Mouse (Mus musculus): ENCODE measurements around the gene Ormdl1.
"Not testable (repeated sequence)": the region's sequence is repeated elsewhere in the genome, so short reads cannot be mapped to it uniquely, and the experiment has no call there.

The Ormdl1 gene

DNA sequence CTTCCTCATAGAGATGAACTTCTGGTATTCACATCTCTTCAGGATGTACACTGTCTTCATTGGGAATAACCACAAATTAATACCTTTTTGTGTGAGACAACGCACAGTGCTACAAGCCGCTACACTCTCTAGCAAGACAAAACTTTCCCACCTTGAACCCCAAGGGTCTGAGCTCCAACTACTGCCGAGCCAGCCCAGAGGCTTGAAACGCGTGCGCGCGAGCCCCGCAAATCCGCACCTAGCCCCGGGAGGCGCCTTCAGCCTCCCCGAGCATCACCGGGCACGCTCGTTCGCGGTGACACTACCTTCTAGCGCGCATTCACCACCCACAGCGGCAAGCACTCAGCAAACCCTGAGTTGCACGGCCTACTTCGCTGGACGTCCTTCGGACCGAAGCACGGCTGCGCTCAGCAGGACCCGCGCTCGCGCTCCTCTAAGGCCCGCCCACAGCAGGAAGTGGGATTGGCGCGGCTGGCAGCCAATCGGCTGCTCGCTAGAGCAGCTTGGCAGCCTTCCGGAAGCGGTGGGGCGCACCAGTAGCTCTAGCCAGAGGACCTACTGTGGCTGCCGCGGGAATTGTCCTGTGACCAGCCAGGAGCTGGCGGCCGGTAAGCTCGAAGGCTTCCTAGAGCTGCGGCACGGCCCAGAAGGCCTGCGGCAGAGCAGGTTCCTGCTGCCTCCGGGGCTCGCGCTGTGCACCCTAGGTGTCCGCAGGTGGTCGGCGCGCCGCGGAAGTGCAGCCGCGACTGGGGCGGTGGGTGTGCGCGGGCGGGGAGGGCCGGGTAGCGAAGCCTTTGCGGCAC is at the start of gene Ormdl1, which contains the start of the genes Pms1 and Gm28778:
Ormdl1 (plus strand) TSS at position 515 of the 803 bp plus-strand sequence.
Pms1 (minus strand) TSS at position 438 of the 803 bp plus-strand sequence.
Gm28778 (plus strand) TSS at position 531 of the 803 bp plus-strand sequence.
- peak; percentile 92 for DNase-seq (ENCODE audit: low spot score)

DNA sequence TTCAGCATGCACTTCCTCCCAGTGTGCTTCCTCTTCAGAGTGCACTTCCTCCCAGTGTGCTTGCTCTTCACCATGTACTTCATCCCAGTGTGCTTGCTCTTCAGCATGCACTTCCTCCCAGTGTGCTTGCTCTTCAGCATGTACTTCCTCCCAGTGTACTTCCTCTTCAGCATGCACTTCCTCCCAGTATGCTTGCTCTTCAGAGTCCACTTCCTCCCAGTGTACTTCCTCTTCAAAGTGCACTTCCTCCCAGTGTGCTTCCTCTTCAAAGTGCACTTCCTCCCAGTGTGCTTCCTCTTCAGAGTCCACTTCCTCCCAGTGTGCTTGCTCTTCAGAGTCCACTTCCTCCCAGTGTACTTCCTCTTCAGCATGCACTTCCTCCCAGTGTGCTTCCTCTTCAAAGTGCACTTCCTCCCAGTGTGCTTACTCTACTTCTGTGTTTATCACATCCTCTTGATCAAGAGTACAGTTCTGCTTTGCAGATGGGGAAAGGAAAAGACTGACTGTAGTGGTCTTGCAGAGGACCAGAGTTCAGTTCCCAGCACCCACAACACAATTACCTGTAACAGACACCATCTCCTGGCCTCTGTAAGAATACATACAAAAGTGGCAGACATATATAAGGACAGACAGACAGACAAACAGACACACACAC is 31.8 kb upstream of the Ormdl1 start:
- DNase-seq (ENCODE audit: low spot score): not testable (repeated sequence)

- DNase-seq (ENCODE audit: low spot score): no peak
Observed at GRCm38 (mm10) chr1:53269901-53270300, 27.0 kb upstream of the Ormdl1 start.

GRCm38 (mm10) chr1:53272646-53273045 is 24.2 kb upstream of the Ormdl1 start:
- peak; percentile 22 for DNase-seq (ENCODE audit: low spot score)

DNA sequence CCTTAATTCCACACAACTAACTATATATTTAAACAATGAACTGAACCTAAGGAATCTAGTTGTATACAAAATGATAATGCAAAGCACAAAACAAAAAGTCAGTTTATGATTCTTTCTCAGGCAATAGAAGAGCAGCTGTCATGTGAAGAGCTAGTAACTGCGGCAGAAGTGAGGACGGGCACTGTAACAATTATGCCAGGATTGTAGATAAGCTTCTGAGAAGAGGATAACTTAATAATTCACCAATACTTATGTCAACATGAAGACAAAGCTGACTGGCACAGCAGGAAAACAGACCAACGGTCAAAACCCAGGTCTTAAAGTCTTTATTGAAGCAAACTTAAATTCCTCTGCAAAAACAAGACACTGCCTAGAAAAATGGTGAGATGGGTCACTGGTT is 5.7 kb upstream of the Ormdl1 start:
- no peak for DNase-seq (ENCODE audit: low spot score)

DNA sequence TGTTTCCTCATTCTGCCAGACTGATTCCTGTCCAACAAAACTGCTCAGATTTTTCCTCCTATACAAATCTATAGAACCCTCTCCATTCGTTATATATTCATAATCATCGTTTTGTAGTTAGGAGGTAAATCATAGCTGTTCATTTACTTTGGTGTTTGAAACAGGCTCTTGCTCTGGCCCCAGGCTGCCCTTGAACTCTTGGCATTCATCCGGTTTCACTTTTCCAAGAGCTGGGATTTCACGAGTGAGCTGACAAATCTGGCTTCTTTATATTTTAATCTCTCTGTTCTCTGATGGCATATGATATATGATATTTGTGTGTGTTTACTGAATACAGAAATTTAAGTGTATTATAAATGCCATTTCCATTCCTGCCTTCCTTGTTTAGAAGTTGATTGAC is 3.6 kb downstream of the Ormdl1 start:
- no peak for DNase-seq (ENCODE audit: low spot score)

- peak; percentile 79 for DNase-seq (ENCODE audit: low spot score)
Observed at GRCm38 (mm10) chr1:53312989-53313967, 16.4 kb downstream of the Ormdl1 start, which contains the start of gene Osgepl1. TSS of gene Osgepl1 (plus strand) at chr1:53313624.

- DNase-seq (ENCODE audit: low spot score): no peak
Observed at GRCm38 (mm10) chr1:53321662-53322344, 24.9 kb downstream of the Ormdl1 start.

- no peak for DNase-seq (ENCODE audit: low spot score)
Observed at GRCm38 (mm10) chr1:53323254-53323653, 26.4 kb downstream of the Ormdl1 start.

DNA sequence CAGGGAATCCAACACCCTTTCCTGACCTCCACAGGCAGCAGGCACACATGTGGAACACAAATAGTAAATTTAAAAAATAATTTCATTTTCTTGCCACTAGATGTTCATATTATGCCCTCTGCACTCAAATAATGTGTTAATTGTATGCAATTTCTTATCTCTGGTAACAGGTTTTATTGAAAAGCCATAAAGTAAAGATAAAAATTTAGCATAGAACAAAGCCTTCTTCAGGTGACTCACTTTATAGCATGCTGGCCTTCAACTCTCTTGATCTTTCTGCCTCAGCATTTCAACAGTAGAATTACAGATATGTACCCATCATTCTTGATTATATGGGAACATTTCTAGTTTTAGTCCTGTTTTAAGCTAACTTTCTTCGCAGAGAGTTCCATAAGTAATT is 27.4 kb downstream of the Ormdl1 start:
- DNase-seq (ENCODE audit: low spot score): no peak

GRCm38 (mm10) chr1:53324827-53325494 is 28.1 kb downstream of the Ormdl1 start:
- no peak for DNase-seq (ENCODE audit: low spot score)

DNA sequence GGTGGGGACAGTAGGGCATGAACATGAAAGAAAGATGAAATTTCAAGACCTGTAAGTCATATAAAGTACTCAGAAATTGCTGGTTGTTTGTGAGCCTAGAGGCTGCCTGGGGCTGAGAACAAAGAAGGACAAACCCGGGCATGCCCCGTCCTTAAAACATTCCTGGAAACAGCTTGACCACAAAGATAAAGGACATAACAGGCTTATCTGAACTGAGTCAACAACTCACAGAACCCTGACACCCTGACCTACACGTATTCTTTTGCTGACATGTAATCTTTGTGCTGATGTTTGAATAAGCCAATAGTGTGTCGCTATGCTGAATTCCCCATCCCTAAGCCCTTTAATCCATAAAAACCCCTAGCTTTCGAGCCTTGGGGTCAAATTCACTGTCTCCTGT is 36.6 kb downstream of the Ormdl1 start:
- DNase-seq (ENCODE audit: low spot score): not testable (repeated sequence)

GRCm38 (mm10) chr1:53335465-53335864 is 38.6 kb downstream of the Ormdl1 start:
- no peak for DNase-seq (ENCODE audit: low spot score)

- DNase-seq (ENCODE audit: low spot score): not testable (repeated sequence)
Observed at GRCm38 (mm10) chr1:53337403-53337802, 40.5 kb downstream of the Ormdl1 start.

GRCm38 (mm10) chr1:53341071-53341470 is 44.2 kb downstream of the Ormdl1 start:
- no peak for DNase-seq (ENCODE audit: low spot score)

DNA sequence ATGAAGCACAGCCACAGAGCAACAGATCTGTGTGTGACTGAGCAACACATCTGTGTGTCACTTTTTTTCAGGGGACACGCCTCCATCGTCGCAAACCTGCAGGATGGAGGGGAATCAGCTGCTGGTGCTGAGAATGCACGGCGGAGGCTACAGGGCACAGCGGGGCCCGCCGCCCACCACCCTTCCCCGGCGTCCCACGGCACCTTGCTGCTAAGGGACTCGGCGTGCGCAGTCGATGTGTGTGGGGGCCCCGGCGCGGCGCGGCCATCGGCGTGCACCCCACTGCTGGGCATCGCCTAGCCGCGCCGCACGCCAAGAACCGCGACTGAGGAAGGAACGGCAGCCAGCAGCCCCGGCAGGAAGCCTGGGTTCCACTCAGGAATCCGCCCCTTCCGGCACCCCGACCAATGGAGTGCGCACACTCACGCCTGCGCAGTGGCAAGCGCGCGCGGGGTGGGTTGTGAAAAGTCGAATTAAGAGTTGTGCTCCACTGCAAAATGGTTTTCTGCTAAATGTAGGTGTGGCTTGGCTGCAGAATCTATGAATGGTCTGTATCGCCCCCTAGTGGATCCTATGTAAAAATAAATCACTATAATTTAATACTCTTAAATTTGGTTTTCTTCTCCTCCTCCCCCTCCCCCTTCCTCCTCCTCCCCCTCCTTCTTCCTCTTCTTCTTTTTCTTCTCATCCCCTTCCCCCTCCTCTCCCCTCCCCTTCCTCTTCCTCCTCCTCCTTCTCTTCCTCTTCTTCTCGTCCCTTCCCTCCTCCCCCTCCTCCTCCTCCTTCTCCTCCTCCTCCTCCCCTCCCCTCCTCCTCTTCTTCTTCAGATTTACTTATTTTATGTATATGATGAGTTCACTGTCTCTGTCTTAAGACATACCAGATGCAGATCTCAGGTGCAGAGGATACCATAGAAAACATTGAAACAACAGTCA is 55.7 kb downstream of the Ormdl1 start, which contains the start of the genes Asdurf, Gm28551 and Asnsd1:
Asdurf (minus strand) TSS at position 293 of the 935 bp plus-strand sequence.
Gm28551 (minus strand) TSS at position 341 of the 935 bp plus-strand sequence.
Asnsd1 (minus strand) TSS at position 426 of the 935 bp plus-strand sequence.
- DNase-seq (ENCODE audit: low spot score): peak; percentile 96

- DNase-seq (ENCODE audit: low spot score): no peak
Observed at GRCm38 (mm10) chr1:53358988-53359387, 62.1 kb downstream of the Ormdl1 start.
